Mouse (Mus musculus) ES-Bruce4 (cell line): ENCODE results near the gene Maml2.

ENCODE experiments used
- CTCF ChIP-seq: IDR thresholded peaks from one replicate; pipeline ENCODE4 v1.8.1; 2011; ENCODE audit warnings: low read depth, low read length
- EP300 ChIP-seq: IDR thresholded peaks from 2 replicates; pipeline ENCODE4 v1.6.1; 2011; ENCODE audit warnings: low read depth, low read length; ENCODE audit not compliant: insufficient read depth
- POLR2A ChIP-seq: IDR thresholded peaks from one replicate; pipeline ENCODE4 v1.8.1; 2011; ENCODE audit warnings: low read length; ENCODE audit not compliant: insufficient read depth

- TF ChIP-seq POLR2A (no peak), EP300 (no peak), CTCF (no peak)
Measured at GRCm38 (mm10) chr9:13470013-13470412, 172.3 kb downstream of the Maml2 start.
